Mouse (Mus musculus) embryonic fibroblast, embryonic 13.5 days (primary cell): ENCODE measurements at regions not wholly inside any gene's neighbourhood (a gene's known extent, or its start where the extent isn't known, plus 50 kb on each side); places are given as distances from the start of the nearest gene placed in this dataset.

Source experiments
- CTCF ChIP-seq: IDR thresholded peaks from 2 replicates; pipeline ENCODE4 v1.5.1; 2011; ENCODE audit warnings: mild to moderate bottlenecking, control low read depth, low read length, moderate library complexity, borderline replicate concordance; ENCODE audit not compliant: insufficient read depth
- POLR2A ChIP-seq: IDR thresholded peaks from 2 replicates; pipeline ENCODE4 v1.6.1; 2011; ENCODE audit warnings: low read depth, mild to moderate bottlenecking, control low read depth, low read length, moderate library complexity

GRCm38 (mm10) chr6:100385640-100386039 is 98.4 kb upstream of the Rybp start:
- no peak for TF ChIP-seq CTCF
- no peak for TF ChIP-seq POLR2A
